Mouse (Mus musculus) brain, adult 2 months (tissue): ENCODE measurements around the gene Sin3b.
A peak's percentile ranks its signal among the peaks of the same experiment; 100 is the strongest.
"Not testable (repeated sequence)": the region's sequence is repeated elsewhere in the genome, so short reads cannot be mapped to it uniquely, and the experiment has no call there.

Source experiments
- DNase-seq: peaks from one replicate; pipeline ENCODE4 v3.0.0; 2011; ENCODE audit warnings: low read depth, low spot score

The Sin3b gene

GRCm38 (mm10) chr8:72722769-72723650 lies at the start of gene Sin3b:
TSS of gene Sin3b (plus strand) at chr8:72723285.
- peak; percentile 94 for DNase-seq

DNA sequence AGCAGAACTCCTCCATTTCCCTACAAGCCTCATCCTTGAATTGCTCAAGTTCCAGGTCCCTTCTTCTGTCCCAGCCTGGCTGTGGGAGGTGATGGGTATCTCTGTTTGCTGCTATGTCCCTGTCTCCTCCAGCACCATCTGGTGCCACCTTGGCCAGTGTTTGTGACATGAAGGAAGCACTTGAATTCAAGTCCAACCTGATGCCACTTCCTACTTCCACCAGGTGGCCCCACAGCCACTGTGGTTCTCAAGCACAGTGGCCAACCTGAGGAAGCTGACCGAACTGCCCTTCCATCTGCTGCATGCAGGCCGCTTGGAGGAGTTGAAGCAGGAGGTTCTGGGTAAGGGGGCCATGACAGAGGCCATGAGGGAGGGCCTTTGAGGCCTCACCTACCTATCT lies 48.9 kb upstream of the Sin3b start:
- DNase-seq: peak; percentile 58

DNA sequence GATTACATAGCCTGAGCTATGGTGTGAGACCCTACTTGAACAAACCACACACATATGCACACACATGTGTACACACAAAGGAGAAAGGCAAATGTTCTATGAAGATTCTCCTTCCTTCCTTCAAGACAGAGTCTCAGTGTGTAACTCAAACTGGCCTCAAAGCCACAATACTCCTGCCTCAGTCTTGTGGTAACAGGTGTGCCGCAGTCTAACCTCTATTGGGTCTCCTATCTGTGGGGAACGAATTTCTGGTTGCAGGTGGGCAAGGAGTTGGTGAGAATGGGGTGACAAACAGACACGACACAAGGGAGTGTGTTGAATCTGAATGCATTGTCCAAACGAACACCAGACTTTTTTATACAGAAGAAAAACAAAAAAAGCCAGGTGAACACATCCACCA lies 46.6 kb upstream of the Sin3b start:
- no peak for DNase-seq

DNA sequence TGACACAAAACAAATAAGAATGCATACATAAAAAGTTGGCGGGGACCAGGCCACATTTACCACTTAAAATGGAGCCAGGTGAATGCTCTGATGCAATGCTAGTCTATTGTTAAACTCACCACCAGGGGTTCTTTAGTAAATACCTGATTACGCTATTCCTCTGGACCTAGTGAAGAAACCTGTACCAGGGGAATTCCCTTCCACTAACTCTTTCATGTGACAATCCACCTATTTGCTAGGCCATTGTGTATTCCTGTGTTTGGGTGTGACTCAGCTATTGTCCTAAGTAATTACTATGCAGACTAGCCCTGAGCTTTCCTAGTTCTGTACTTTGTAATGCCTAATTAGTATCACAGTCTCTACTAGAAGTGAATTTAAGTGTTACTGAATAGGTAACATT lies 46.2 kb upstream of the Sin3b start:
- DNase-seq: not testable (repeated sequence)

DNA sequence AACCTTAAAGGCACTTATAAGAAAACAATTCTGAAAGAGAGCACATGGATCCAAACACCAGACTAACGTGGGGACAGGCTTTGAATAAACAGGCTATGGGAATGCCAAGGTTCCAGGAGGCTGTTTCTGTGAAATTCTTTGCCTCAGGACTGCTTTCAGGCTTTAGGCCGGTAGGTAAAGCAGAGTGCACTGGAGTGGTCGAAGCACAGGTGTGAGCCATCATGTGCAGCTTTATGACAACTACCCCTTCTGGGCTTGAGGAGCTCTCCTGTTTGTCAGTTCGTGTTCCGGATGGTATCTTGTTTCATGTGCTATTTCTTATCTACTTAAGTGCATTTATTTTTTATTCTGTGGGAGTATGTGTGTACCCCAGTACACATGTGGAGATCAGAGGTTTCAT lies 45.8 kb upstream of the Sin3b start:
- DNase-seq: no peak

DNA sequence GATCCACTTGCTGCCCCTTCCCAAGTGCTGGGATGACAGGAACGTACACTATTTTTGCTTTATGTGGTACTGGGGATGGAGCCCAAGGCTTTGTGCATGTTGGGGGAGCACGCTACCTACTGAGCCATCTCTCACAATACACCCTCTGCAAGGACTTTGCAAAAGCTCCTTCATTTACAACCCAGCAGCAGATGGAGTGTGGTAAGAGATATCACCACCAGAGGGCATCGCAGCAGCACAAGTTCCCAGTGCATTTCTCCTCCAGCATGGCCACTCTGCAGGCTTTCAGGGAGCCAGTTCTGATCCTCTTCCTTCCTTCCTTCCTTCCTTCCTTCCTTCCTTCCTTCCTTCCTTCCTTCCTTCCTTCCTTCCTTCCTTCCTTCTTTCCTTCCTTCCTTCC lies 43.0 kb upstream of the Sin3b start:
- peak; percentile 90 for DNase-seq

DNA sequence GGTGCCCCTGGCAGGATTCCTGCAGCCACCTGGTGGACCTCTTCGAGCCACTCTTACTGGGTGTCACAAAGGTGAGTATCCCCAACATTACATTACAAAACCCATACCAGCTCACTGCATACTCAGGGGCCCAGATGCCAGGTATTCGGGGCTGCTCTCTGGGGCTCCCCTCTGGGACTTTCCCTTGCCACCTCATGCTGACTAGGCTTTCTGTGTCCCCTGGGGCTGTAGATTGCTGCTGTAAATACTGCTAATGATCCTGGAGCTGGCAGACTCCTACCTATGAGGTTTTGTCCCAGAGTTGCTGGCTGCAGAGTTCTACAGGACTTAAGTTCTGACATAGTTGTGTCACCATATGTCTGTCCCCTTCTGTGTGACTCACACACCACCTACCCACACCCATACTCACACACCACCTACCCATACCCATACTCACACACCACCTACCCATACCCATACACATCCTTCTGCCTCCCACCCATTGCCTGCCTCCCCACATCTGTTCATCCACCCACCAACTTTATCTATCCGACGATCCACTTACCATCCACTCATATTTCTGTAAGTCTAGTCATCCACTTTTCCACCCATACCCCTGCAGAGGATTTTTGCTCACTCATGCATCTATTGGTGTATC lies 40.9 kb upstream of the Sin3b start:
- DNase-seq: peak; percentile 60

- peak; percentile 8 for DNase-seq
Observed at GRCm38 (mm10) chr8:72683010-72683521, 40.0 kb upstream of the Sin3b start.

- DNase-seq: peak; percentile 39
Observed at GRCm38 (mm10) chr8:72683572-72684099, 39.4 kb upstream of the Sin3b start.

DNA sequence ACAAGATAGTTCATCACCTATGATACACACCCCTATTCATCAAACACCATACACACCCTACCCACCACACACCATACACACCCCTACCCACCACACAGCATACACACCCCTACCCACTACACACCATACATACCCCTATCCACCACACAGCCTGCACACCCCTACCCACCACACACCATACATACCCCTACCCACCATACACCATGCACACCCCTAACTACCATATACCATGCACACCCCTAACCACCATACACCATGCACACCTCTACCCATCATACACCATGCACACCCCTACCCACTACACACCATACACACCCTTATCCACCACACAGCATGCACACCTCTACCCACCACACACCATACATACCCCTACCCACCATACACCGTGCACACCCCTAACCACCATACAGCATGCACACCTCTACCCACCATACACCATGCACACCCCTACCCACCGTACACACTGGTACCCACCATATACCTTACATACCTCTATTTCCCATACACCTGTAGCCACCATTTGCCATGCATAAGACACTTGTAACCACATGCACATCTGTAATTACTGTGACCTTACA lies 24.6 kb upstream of the Sin3b start:
- no peak for DNase-seq

GRCm38 (mm10) chr8:72712569-72712968 lies 10.5 kb upstream of the Sin3b start:
- DNase-seq: no peak

DNA sequence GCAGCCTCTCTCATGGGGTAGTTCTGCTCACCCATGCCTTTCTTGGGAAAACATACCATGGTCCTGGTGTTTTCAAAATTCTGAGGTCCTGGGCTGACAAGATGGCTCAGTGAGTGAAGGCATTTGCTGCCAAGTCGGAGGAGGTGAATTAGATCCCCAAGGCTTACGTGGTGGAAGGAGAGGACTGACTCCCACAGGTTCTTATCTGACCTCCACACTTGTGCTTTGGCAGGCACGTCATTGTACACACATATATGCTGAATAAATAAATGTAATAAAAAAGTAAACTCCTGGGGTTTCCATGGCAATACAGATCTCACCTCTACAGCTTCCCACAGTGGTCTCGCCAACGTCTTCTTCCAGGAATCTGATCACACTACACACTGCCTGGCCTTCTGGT lies 6.5 kb upstream of the Sin3b start:
- no peak for DNase-seq

DNA sequence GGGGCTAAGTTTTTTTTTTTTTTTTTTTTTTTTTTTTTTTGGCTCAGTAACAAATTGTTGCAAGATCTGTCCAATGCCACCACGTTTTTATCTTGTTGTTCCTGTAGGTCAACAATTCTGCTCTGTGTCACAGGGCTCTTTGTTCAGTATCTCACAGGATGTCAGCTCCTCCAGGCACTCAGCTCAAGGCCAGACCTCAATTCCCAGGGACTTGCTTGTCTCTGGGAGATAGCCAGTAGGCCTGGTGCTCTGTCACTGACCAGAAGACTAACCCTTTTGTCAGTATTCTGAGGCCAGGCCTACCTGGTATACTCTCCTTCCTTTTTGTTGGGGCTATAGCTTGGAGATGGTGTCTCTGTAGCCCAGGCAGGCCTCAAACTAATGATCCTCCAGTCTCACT lies 2.5 kb upstream of the Sin3b start:
- DNase-seq: no peak

DNA sequence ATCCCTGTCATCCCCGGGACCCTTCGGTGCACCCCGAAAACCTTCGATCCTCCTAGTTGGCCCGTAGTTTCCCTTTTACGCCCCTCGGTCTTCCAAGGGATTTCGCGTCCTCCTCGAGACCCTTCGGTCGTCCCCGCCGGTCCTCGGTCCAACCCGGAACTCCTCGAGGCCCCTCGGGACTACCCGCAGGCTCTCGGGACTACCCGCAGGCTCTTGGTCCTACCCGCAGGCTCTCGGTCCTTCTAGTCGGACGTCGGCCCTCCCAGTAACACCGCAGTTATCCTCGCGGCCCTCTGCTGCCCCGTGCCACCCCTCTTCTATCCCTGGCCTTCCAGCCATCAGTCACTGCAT lies 541 bp downstream of the Sin3b start:
- no peak for DNase-seq

DNA sequence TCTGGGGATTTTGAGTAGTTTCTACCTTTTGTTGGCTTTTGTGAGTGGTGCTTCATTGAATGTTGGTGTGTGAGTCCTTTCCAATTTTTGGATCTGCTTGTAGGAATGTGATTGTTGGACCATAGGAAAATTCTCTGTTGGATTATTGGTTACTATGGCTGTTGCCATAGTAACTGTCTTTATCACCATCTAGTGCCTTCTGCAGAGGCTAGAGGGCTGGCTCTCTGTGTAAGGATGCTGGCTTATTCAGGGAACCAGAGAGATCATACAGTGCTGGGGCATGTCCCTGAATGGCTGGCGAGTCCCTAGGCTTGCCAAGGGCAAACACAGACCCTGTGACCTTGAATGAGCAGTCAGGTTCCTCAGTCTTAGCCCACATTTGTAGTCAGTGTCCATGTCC lies 5.6 kb downstream of the Sin3b start:
- peak; percentile 36 for DNase-seq

DNA sequence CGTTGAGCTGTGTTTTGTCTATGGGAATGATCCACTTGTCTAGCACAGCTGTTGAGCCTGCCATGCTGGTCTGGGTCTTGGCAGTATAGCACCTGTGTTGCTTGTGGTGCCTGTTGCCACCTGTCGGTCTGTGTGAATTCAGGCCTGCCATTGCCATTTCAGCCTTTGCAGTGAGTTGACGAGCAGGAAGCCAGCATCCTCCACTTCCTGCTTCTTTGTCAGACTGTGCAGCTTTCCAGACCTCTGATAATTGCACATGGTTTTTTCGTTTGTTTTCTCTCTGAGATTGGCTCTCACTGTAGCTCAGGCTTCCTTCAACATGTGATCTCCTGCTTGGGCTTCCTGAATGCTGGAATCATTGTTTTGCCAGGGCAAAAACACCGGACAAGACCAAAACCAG lies 11.9 kb downstream of the Sin3b start:
- no peak for DNase-seq

DNA sequence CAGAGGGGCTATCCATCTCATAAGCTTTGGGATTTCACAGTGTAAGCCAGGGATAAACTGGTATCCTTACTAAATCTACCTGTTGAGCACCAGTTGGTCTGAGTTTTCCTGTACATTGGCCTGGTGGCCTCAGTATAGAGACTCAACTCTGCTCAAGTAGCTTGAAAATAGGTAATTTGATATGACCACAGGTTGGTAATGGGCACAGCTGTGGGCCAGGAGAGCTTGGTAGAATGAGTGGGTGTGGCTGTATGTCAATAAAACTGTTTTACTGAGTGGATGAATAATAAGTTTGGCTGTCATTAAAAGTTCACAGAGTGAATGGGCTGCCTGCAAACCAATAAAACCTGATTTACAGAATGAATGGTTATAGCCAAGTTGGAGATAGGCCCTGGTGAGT lies 13.8 kb downstream of the Sin3b start:
- DNase-seq: no peak

- peak; percentile 77 for DNase-seq
Observed at GRCm38 (mm10) chr8:72746061-72746460, 23.0 kb downstream of the Sin3b start.

GRCm38 (mm10) chr8:72749846-72750245 lies 26.8 kb downstream of the Sin3b start:
- DNase-seq: no peak

- DNase-seq: no peak
Observed at GRCm38 (mm10) chr8:72750266-72750665, 27.2 kb downstream of the Sin3b start.

GRCm38 (mm10) chr8:72751126-72751525 lies 28.0 kb downstream of the Sin3b start:
- no peak for DNase-seq

- DNase-seq: no peak
Observed at GRCm38 (mm10) chr8:72752289-72752688, 29.2 kb downstream of the Sin3b start.
